Mouse (Mus musculus) cerebellum, postnatal 14 days (tissue): ENCODE results near the gene Gp5.
"Not testable (repeated sequence)": the region's sequence is repeated elsewhere in the genome, so short reads cannot be mapped to it uniquely, and the experiment has no call there.

Source experiments
- DNase-seq, 2 experiments: peaks; one replicate each; pipeline ENCODE4 v3.0.0; 2021; ENCODE audit warnings: mixed read lengths in 2 of 2

Gene Gp5

DNA sequence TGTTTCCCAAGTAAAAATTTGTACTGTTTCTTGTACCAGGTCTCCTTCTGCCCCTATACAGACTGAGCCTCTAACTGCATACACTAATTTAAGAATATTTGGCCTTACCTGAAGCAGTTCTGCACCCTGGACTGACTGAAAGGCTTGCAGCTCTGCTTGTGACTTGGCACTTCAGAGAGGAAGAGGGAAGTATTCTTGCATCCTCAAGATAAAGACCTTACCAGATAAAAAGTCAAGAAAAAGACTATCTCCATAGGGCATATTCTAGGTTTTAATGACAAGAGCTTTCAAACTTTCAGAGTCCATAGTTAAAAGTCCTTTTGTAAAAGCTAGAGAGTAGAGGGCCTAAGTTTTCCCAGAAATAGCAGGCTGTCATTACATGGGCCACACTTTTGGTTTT lies at the start of gene Gp5:
TSS of gene Gp5 (minus strand) at position 133 of the 400 bp plus-strand sequence.
- DNase-seq, result no peak

DNA sequence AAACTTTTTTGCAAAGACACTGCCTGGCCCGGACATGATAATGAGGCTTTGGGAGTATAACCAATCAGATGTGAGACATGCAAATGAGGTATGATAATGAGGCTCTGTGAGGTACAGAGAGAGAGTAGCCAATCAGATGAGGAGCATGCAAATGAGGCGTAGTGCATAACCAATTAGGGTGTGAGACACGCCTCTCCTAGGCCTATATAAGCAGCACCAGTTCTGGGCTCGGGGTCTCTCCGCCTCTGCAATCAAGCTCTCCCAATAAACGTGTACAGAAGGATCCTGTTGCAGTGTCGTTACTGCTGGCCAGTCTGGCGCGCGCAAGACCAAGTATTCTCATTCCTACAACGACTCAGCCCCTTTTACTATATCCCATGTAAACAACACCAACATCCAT lies 42.9 kb upstream of the Gp5 start:
- not testable (repeated sequence) for DNase-seq

DNA sequence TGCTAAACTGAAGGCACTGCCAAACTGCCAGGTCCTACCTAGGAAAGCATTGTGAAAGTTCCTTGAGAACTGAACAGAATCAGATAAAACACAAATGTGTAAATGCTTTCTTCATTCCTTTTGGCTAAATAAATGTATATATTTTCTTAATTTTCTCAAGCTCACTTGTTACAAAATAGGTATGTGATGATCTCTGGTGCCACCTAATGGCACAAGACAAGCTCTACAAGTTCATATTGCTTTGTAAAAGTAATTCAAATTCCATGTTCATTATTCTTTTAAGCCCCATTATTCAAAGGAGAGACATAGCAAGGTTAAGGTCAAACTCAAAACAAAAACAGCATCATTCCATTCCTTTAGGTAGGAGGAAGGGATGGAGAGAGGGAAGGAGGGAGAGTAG lies 3.7 kb upstream of the Gp5 start:
- DNase-seq, result peak; percentile 17 to 43

DNA sequence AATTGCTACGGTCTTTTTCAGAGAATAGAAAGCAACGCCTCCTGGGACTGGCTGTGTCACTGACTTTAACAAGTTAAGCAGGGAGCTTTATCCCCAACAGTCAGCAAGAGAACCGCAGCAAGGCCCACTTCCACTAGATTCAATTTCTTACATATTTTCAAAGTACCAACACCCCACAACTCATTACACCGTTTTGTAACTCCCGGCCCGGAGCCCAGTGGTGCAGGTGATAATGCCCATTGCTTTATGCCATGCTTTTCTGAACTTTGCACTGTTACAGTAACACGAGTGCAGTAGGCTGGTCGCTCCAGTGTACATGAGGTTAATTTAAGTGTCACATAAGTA lies 436 bp downstream of the Gp5 start:
- no peak for DNase-seq

DNA sequence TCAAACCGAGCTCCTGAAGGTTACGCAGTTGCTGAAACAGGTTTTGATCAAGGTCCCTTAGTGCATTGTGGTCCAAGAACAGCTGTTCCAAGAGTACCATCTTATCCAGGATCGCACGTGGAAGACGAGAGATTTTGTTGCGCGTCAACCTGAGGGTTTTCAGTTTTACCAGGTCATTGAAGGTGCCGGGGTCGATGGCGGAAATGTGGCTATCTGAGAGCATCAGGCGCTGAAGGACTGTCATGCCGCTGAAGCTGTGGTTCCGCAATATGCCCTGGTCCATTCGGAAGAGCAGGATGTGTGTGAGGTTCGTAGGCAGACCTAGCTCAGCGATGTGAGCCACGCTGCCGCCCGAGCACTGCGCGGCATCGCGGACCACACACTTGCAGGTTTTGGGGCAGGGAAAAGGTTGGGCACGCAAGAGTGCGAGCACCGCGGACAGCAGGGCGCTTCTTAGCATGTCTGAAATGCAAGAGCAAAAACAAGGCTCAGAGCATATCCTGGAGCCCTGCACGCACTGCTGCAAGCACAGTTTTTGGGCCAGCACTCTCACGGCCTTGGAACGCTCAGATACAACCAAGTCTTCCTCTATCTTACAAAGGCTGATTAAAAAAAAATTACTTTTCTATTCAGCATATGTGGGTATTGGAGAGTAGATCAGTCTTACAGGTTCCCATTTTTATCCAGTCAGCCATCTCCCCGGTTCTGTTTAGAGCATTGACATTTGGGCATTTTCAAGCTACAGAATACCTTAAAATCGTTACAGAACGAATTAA lies 996 bp downstream of the Gp5 start:
- peak; percentile 25 to 31 for DNase-seq

DNA sequence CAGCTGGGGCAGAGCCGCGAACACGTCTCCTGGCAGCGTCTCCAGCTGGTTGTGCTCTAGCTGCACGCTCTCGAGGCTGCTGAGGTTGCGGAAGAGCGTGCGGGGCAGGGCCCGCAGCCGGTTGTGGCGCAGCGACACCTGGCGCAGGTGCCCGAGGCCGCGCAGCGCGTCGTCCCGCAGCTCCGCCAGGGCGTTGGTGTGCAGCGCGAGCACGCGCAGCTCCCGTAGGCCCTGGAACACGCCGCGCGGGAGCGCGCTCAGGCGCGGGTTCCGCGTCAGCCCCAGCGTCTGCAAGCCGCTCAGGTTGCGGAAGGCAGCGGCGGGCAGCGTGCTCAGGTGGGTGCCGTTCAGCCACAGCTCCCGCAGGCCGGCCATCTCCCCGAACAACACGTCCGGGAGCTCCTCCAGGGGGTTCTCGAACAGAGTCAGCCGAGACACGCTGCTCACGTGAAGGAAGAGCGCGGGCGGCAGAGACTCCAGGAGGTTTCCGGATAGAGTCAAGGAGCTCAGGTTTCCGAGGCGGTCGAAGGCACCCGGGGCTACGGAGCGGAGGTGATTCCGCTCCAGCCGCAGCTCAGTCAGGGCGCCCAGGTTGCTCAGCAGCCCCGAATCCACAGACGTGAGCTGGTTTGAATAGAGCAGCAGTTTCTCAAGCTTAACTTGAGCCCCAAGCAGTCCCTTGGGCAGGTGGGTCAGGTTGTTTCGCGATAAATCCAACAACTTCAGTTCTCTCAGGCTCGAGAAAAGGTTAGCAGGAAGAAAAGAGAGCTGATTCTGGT lies 1.8 kb downstream of the Gp5 start:
- DNase-seq, result peak; percentile 73 to 79

DNA sequence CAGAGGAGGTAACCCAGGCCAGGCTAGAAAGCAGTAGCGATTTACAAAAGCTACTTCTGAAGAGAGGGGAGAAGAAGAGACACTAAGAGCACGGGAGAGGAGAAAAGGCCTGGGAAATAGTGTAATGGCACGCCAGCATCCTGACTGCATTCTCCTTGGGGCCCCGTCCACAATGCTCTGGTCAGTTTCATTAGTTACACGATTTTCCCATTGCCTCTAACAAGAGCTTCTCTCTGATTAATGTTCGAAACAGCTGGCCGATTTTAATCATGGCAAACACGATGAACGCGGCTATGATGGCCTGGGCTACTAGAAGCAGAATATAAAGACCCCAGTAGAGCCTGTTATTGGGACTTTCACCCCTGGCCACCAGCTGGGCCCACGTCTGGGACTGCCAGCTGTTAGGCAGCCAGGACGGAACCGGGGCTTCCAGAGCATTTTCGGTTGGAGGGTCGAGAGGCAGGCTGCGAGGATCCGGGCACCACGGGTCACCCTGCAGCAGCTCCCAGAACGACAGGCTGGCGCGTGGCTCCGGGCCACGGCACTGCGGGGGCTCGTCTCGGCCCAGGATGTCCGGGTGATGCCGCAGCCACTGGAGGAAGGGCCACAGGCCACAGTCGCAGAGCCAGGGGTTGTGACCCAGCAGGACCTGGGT lies 2.5 kb downstream of the Gp5 start:
- DNase-seq, result no peak

DNA sequence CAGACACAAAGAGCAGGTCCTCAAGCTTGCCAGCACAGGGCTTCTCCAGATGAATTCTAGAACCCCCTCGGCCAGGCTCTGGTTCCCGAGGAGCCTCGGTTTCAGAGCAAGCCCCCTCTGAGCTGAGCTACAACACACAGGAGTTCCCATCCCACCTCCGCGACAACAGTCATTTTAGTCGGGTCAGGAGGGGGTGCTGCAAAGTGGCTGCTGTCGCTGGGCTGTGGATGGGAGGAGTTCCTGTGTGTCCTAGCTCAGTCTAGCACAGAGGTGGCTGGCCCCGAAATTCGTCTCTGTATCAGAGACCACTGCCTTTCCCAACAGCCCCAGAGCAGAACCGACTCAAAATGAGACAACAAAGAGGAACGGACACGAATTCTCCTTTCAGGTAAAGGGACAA lies 3.3 kb downstream of the Gp5 start:
- no peak for DNase-seq

DNA sequence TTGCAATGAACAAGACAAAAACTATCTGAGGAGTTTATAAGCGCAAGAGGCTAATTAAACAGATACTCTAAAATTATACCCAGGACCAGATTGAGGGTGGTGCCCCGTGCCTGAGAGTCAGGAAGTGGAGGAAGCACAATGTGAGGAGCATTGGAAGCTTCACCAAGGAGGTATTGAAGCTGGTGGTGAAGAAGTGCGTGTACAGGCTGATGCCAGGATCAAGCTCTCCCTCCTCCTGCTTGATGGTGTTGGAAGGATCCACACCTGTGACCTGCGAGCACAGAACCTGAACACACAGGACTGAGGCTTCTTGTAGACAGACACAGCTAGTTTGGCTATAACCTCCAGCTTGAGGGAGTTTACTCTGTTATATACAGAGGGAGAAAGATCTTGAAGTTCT lies 4.5 kb downstream of the Gp5 start:
- DNase-seq, result no peak

DNA sequence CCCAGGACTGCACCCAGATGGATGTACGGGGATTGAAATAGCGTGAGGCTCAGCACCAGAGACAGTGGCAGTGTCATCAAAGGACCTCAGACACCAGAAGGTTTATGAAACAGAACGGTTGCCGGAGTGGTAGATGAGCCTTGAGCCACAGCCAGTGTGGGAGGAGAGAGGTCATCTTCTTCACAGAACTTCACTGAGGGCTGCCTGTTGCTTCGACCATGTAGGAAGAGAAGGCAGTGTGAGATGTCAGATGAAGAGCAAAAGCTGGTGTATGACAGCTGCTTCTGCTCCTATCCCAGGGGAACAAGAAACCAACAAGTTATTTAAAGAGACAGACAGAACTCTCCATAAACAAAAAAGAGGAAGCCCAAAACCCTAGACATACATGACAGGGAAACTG lies 6.3 kb downstream of the Gp5 start:
- DNase-seq, result no peak

DNA sequence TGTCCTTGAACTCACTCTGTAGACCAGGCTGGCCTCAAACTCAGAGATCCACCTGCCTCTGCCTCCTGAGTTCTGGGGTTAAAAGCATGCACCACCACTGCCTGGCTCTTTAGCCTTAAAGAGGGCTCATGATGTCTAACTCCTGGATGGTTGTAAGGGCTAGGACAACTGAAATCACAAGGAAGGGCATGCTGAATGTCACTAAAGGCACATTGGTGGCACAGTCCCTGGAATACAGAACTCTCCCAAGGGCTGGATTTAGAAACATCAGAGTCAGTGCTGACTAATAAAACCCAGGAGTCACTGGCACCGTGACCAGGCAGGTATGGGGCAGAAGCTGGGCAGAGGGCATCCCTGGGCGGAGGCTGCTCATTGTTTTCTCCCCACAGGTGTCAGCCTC lies 7.2 kb downstream of the Gp5 start:
- no peak for DNase-seq

DNA sequence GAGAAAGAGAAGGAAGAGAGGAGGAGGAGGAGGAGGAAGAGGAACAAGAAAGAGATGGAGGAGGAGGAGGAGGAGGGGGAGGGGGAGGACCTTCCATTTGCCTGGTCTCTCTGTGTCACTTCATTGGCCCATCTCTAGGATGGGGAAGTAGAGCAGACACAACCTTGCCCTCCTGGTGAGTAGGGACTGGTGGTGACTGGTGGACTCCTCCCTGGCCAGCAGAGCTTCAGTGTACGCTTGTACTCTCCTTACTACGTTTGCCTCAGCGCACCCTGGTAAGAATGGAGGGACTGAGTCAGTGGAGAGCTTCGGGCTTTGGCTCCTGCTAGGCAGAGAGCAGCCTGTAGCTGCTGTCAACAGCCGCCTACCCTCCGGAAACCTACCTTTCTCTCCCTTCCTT lies 7.9 kb downstream of the Gp5 start:
- DNase-seq, result no peak

DNA sequence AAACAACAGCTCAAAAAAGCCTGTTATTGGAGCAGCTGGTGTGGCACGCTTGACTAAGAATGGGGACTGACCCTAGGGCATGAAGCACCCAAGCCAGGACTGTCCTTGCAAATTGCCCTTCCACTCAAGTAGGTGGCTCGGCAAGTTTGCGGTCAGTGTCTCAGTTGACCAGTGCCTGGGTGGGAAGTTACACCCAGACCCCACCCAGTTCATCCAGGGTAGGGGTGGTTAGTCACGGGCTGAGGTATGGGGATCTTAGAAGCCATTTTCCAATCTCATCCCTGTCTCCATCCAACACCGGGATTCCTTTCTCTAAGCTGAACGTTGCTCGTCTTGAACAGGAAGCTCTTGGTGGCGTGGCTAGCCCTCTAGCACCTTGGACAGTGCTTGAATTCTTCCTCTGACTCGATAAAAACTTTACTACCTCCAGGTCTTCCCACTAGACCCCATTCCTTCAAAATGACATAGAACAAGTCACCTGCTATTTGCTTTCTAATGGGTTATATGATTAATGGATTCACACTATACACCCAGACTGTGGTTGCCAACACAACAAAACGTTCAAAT lies 10.8 kb downstream of the Gp5 start:
- DNase-seq, result no peak

DNA sequence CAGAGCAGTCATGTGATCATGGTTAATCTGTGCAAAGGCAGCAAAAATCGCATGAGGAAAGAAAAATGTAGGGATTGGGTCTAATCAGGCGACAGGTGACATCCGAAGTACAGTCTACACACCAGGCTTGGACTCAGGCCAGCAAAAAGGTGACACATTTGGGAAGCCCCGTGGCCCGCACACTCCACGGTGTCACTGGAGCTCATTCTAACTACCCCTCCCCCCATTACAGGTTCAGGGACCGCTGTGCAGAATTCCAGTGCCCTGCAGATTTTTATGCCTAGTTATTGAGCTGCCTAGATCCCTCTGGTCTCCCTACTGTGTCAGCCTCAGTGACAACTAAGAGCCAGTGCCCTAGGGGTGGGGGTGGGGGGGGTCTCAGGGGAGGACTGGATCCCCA lies 13.1 kb downstream of the Gp5 start:
- DNase-seq, result no peak

DNA sequence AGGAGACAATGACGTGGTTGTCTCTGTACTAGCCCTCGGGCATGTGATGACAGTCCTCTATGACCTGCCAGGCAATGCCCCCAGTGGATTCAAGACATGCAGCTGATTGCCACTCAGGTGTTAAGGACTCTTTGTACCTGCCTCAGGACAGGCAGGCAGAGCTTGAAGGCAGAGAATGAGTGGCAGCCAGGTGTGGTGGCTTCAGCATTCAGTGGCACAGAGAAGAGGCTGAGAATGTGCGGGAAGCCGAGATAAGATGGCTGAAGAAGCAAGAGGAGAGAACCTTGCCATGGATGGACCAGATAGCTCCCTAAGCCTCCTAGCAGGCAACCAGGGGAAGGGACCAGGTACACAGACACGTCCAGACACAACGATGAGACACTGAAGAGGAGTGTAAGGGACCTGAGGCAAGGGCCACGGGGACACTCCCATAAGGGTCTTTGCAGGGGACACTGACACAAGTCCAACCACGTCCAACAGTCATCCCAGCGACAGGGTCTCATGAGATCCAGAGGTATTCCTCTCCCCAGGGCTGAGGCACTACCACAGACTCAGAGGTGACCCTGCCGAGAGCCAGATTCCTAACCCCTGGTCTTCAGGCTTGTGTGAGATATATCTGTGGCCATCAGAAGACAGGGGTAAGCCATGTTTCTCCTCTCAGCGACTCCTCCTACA lies 13.8 kb downstream of the Gp5 start:
- DNase-seq, result no peak

DNA sequence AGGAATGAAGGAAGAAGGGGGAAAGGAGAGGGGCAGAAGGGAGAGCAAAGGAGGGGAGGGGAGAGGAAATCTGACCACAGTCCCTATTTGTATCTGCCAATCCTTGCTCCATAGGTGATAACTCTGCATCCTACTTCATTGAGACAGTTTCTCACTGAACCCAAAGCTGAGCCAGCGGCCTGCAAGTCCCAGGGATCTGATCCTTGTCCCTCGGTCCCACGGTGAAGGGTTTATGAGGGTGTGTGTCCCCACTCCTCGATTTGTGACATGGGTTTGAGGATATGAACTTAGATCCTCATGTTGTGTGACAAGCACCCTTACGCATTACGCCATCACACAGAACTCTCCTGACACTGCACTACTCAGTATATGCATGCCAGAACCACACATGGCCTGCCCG lies 15.5 kb downstream of the Gp5 start:
- no peak for DNase-seq

DNA sequence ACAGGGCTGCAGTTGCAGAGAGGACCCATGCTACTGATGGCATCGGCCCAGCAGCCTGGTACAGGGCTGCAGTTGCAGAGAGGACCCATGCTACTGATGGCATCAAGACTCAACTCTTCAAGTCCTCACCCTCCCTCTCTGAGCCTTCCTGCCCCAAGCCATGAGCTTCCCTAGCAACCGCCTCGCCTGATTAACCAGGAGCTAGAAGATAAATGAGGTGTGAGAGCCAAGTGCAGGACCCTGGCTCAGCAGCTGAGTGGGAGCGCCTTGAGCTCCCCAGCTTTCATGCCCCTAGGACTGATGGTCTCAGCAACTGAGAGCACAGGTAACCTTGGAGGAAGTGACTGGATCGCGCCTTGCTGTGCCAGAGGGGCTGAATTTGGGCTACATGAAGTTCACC lies 20.1 kb downstream of the Gp5 start:
- DNase-seq, result peak; percentile 54 to 58

DNA sequence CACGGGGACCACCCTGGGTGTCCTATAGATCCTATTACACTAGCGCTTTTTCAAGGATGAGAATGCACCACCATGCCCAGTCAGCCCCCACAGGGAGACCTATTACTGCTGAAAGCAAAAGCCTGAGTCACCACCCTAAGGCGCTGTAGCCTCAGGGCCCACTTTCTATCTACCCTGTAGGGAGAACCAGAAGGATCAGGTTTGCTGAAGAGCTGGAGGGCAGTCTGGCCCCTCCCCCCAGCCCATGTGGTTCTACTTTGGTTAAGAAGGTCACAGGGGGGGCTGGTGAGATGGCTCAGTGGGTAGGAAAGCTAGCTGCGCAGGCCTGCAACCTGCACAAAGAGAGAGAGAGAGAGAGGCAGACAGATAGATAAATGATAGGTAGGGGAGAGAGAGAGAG lies 24.9 kb downstream of the Gp5 start:
- DNase-seq, result no peak

DNA sequence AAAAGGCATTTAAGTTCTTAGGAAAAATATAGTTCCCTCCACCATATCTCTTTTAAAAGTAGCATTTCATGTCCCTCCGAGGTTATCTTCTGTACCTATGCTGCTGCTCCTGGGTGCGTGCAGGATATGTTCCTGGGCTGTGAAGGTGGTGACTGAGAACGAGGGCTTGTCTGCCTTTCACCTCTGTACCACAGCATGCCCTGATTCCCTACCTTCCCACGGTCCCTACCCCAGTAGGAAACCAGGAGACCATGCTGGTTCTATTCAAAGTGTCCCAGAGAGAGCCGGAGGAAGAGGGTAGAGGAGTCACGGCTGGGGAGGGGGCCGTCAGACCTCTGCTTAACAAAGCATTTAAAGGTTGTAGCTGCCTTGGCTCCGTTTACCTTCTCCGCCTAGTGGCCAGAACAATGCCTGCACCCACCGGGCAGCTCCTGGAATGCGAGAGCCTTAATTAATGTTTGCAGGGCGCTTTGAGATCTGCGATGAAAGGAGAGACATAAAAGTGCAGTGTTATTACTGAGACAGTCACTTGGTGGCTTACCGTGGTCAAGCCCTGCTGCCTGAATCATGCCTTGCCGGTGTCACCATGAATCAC lies 26.7 kb downstream of the Gp5 start:
- peak; percentile 66 to 68 for DNase-seq

DNA sequence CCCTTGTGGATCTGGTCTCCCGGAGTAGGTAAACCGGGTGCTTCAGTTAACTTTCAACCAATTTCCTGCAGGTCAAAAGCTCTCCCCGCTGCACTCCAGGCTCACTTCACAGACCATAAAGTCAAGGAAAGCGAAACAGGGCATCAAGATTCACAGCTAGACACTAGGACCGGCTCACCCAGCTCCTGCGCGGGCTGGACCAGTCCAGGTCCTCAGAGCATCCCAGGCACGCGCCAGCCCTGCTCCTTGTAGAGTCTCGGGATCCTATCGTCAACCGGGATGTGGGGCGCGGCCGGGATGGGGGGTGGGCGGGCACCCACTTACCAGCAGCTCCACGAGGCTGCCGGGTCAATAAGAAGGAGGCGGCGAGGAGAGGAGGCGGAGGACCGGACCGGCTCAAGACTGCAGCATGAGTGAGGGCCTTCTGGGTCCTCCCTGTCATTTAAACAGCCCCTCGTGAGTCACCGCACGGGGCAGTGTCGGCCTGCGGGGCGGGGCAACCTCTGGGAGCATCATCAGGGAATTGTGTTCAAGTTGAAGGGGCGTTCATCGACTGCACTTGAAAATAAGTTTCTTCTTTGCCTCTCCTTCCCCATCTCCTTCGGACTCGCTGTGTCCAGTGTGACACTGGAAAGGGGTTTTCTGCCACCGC lies 27.6 kb downstream of the Gp5 start, which contains the start of gene Lrrc15:
TSS of gene Lrrc15 (minus strand) at position 413 of the 652 bp plus-strand sequence.
- DNase-seq, result no peak

DNA sequence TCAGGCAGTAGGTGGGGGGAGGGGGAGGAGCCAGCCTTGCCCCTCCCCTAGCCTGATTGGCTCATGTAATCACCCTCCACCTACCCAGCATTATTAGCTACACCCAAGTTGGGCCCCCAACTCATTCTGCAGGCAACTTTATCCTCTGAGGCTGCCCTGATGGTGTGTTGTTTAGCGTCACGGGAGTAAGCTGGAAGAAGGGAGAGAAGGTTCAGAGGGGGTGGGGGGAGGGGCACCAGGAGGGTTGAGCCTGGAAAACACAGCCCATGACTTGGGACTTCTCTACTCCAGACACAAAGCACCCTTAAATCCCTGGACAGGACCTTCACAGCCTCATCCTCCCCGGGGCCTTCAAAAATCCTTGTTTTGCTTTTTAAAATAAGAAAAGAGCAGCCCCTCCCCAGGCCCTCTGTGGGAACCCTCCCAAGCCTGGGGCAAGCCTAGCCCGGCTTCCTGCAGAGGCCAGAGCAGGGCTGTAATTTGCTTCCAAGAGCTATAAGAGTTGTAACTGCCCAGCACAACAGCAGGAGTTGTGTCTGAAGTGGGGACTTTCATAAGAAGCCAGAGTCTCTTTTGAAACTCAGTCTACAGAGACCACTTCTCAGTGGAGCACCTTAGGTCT lies 29.8 kb downstream of the Gp5 start:
- no peak for DNase-seq

DNA sequence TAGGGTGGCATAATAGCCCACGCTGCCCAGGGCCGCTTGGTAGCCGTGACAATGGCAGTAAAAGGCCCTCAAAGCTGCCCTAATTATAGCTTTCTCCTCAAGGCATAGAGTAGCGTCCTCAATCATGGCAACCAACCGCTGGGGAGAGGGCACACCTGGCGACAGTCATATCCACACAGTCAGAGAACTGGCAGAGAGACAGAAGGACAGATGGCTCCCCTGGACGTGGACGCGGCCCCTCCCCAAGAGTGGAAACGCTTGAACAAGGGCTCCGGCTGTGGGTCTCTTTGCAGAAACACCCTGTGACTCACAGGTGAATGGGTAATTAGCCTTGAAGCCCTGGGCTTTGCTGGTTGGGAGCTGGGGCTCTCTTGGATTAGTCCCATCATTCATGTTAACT lies 32.2 kb downstream of the Gp5 start:
- peak; percentile 47 to 57 for DNase-seq
